Mouse (Mus musculus): Measurements from ENCODE around the gene Hddc3.
"Not testable (repeated sequence)": the region's sequence is repeated elsewhere in the genome, so short reads cannot be mapped to it uniquely, and the experiment has no call there.

Hddc3 gene

DNA sequence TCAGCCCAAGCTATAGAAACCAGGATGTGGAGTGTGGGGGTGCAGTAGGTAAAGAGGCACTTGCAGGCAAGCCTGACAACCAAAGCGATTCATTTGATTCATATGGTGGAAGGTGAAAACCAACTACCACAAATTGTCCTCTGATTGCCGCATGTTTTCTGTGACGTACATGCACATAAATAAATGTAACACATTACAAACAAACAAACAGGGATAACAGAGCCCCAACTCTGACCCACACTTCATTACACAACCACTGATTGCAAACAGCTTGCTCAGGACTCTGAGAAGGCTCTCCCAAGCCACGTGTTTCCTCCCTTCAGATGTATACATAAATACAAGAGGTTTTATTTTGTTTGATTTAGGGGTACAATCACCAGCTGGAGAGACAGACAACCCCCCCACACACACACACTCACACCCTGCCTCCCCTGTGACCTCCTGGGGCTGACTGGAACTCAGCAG, 27.1 kb downstream of the Hddc3 start:
- DNase-seq (ENCODE audit: low read depth) = no peak

DNA sequence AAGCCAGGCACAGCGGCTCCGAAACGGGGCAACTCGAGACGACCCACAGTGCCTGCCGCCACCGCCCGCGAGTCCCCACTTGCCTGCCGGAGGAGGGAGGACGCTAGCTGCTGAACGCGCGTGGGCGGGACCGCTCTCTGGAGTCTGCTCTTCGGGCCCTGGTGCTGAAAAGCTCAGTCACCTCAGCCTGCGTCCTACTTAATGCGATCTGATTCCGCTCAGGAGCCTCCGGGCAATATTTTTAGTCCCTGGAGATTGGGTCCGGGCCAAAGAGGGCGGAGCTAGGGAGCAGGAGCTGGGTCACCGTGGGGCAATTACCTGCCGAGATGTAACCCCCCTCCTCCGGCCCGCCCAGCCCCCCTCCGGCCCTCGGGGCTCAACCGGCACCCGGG, 27.7 kb downstream of the Hddc3 start:
- DNase-seq (ENCODE audit: low read depth) = no peak

DNA sequence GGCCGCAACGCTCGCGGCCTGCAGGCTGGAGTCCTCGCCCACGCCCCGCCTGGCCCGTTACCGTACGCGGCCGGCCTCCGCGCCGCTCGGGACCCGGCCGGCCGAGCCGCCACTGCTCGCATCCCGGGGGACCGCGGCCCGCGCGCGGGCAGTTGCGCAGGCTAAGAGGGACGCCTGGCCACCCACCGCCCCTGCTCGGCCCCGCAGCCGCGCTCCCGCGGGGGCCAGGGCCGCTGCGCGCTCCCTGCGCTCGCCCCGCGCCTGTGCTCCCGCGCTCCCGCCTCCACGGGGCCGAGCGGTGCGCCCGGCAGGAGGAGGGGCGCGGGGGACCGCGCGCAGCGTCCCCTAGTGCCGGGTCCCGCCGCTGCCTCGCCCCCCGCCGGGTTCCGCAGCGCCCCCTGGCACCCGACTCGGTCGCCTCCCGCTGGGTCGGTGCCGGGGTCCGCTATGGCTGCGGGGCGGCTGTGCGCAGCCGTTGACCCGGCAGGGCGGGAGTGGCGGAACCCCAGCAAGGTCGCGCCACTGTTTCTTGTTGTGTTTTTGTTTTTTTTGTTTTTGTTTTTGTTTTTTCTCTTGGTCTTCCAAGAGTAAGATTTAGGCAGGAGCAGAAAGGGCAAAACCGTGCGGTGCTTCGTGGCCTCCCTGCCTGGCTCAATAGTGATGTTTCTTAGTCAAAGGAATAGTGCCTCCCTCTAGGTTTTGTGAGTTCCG, 28.3 kb downstream of the Hddc3 start, which contains the start of gene Man2a2:
Gene Man2a2 (minus strand): TSS at position 335 of the 711 bp plus-strand sequence.
- no peak for DNase-seq (ENCODE audit: low read depth)

DNA sequence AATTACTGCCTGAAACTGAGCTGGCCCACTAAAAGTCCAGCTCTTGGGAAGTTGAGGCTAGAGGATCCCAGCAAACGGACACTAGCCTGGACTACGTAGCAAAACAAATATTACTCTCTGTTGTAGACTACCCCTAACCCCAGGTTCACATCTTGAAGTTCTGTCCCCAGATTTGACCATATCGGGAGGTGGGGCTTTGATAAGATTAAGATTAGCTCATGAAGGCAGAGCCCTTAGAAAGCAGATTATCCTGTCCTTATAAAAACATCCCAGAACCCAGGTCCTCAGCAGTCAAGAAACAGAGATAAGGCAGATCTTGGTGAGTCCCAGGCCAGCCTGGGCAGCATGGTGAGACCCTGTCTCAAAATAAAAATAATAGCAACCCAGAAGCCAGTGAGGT, 29.3 kb downstream of the Hddc3 start:
- DNase-seq (ENCODE audit: low read depth) = no peak

DNA sequence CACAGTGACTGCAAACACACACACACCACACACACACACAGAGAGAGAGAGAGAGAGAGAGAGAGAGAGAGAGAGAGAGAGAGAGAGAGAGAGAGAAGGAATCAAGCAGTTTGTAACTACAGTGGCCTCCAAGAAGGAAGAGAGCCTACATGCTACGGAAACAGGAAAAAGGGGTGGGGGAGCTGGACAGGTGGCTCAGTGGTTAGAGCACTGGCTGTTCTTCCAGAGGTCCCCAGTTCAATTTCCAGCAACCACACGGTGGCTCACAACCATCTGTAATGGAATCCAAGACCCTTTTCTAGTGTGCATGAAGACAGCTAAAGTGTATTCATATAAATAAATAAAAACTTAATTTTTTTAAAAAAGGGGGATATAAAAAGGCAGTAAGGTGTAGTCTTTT, 29.8 kb downstream of the Hddc3 start:
- DNase-seq (ENCODE audit: low read depth) = no peak

- DNase-seq (ENCODE audit: low read depth) = no peak
Observed at GRCm38 (mm10) chr7:80373352-80373751, 30.4 kb downstream of the Hddc3 start.

GRCm38 (mm10) chr7:80373850-80374249, 30.9 kb downstream of the Hddc3 start:
- no peak for DNase-seq (ENCODE audit: low read depth)

DNA sequence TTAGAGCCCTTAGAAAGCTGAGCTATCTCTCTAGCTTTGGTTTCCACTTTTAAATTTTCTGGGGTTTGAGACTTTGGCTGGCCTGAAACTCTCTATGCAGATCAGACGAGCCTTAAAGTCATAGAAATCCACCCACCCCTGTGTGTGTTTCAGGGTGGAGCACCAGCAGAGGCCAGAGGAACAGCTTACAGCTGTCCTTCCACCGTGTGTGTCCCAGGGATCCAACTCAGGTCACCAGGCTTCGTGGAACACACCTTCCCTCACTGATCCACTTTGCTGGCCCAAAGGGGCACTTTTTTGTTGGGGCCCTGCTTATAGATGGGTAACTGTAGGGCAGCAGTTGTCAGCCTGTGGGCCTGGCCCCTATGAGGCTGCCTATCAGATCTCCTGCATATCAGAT, 31.4 kb downstream of the Hddc3 start:
- DNase-seq (ENCODE audit: low read depth) = no peak

DNA sequence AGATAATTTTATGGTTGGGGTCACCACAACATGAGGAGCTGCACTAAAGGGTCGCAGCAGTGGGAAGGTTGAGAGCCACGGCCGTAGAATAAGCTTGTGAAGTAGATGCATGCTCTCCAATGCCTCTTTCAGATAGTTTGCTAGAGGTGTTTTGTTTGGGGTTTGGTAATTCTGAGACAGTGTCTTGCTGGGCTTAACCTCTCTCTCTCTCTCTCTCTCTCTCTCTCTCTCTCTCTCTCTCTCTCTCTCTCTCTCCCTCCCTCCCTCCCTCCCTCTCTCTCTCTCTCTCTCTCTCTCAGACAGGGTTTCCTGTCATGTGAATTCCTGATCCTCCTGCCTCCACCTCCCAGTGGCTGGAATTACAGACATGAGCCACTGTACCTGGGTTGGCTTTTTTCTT, 31.8 kb downstream of the Hddc3 start:
- DNase-seq (ENCODE audit: low read depth) = no peak

- DNase-seq (ENCODE audit: low read depth) = peak; percentile 61
Observed at GRCm38 (mm10) chr7:80375376-80376039, 32.6 kb downstream of the Hddc3 start.

DNA sequence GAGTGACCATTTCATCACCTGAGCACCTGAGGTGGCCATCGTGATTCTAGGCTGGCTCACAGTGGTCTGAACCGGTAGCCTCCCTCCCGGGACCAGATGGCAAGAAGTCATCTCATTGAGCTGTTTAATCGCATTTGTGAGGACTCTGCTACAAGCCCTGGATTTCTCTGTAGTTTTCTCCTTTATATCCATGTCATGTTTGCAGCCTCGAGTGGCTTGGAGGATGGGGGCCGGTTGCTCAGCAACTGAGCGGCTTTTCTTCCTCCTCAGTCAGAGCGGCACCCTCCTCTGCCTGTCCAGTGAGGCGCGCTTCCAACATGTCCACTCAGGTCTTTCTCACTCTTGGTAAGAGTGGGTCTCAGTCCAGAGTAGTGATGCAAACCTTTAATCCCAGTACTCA, 33.3 kb downstream of the Hddc3 start:
- no peak for DNase-seq (ENCODE audit: low read depth)

DNA sequence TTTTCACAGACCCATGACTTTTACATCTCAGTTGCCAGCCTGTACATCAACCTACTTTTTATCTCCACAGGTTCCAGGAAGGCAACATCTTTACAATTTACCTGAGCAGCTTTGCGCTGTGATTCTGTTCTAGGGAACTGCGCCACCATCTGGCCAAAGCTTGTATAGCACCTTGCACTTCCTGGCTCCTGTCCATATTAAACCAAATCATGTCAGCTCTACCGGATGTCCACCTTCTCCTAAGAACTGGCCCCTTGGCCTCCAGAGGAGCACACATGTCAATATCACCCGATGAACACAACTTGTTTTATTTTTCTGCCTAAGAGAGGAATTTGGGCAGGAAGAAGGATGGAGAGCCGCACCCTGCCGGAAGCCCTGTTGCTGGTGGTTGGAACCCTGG, 34.6 kb downstream of the Hddc3 start:
- DNase-seq (ENCODE audit: low read depth) = no peak

GRCm38 (mm10) chr7:80379531-80379930, 36.6 kb downstream of the Hddc3 start:
- DNase-seq (ENCODE audit: low read depth) = no peak

GRCm38 (mm10) chr7:80382919-80383318, 40.0 kb downstream of the Hddc3 start:
- no peak for DNase-seq (ENCODE audit: low read depth)

- peak; percentile 89 for DNase-seq (ENCODE audit: low read depth)
Observed at GRCm38 (mm10) chr7:80386235-80386930, 43.5 kb downstream of the Hddc3 start.

GRCm38 (mm10) chr7:80387033-80387632, 44.2 kb downstream of the Hddc3 start:
- DNase-seq (ENCODE audit: low read depth) = no peak

- DNase-seq (ENCODE audit: low read depth) = no peak
Observed at GRCm38 (mm10) chr7:80387633-80388543, 45.0 kb downstream of the Hddc3 start, which contains the start of gene Fes. TSS of gene Fes (minus strand) at chr7:80387946.

GRCm38 (mm10) chr7:80392119-80392518, 49.2 kb downstream of the Hddc3 start:
- no peak for DNase-seq (ENCODE audit: low read depth)

DNA sequence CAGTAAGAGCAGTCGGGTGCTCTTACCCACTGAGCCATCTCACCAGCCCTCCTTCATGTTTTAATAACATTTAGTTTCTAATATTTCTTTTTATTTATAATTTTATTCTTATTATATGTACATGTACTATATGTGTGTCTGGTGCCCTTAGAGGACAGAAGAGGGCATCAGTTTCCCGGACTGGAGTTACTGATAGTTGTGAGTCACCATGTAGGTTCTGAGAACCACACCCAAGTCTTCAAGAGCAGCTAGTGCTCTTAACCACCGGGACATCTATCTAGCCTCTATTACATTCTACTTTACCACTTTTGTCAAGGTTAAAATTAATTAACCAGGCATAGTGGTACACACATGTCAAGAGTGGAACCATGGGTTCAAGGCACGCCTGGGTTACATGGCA, 51.7 kb downstream of the Hddc3 start:
- no peak for DNase-seq (ENCODE audit: low read depth)

- DNase-seq (ENCODE audit: low read depth) = not testable (repeated sequence)
Observed at GRCm38 (mm10) chr7:80396427-80396826, 53.5 kb downstream of the Hddc3 start.

DNA sequence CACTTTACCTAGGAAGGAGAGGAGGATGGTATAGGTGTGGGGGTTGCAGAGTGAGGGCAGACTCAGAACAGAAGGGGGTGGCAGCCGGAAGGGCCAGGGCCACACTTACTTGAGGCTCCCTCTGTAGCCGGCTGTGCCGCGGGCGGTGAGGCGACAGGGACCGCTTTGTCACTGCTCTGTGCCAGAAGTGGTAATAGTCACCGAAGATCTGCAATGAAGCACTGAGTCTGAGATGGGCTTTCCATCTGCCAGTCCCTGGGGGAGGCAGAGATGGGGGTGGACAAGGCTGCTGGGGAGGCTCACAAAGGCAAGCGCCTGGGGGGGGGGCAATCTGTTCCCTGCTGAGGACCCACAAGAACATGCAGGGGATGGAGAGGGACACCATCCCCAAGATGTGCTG, 55.1 kb downstream of the Hddc3 start:
- no peak for DNase-seq (ENCODE audit: low read depth)
